ENCODE assay signal across 1 mouse cellular context in the genomic region with DNA sequence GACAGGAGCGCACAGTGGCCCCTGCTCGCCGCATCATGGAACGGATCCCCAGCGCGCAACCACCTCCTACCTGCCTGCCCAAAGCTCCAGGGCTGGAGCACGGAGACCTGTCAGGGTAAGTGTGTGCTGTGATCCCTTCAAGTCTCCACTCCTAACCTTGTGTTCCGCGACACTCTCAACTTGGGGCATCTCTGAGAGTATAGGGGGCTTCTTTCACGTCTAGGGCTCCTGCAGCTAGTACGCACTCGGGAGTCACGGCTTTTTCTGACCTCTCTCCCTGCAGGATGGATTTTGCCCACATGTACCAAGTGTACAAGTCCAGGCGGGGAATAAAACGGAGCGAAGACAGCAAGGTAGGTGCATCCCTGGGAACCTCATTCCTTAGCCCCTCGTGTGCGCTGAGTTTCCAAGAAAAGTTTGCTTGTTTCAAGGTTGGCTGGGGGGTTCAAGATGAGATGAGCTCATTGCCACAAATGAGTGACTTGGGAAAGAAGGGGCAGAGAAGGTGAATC.
TF ChIP-seq lines count a peak whose summit lies in the region.

No protein-coding gene starts in this region.

TF ChIP-seq in CH12.LX, 34 proteins besides CTCF, POLR2A, EP300 and RAD21 (continued from another document):
- TF ChIP-seq ZMIZ1 (IDR thresholded peaks at IDR 0.05; ENCODE audit: low read depth, low read length) = 0 out of 2 replicates have a peak, but pooled peaks have one; percentile 52
- TF ChIP-seq USF1 (IDR thresholded peaks at IDR 0.05; ENCODE audit: low read depth, low read length) = no peak
- TF ChIP-seq MAZ (IDR thresholded peaks at IDR 0.05; ENCODE audit: low read depth, low read length) = 0 out of 2 replicates have a peak, but pooled peaks have one; percentile 1
- TF ChIP-seq TCF12 (IDR thresholded peaks at IDR 0.05; ENCODE audit: low read depth, low read length) = no peak; the same call in 1 of the 2 replicates
